Mouse (Mus musculus) left cerebral cortex, postnatal 14 days (tissue): ENCODE results near the gene Cdh4. TPM values are rescaled to one million over a fixed set of nuclear protein-coding genes. Genes with fewer than 3 reads are reported as not detected.

Source experiments
- DNase-seq, 2 experiments: peaks; one replicate each; pipeline ENCODE4 v3.0.0; 2021 to 2022; ENCODE audit warnings: low spot score in 2 of 2, mixed read lengths in 1 of 2
- intact Hi-C: fragments of 180-260 bp; cut with DNase I; formaldehyde crosslinking; loops from one replicate; pipeline ENCODE4 v1.15.1; 2025
- total RNA-seq, 2 experiments: library from RNA; stranded (reverse); gene quantifications; 2 replicates each; pipeline ENCODE4 v1.2.3; 2021

Gene Cdh4
- total RNA-seq, 2 experiments from 2014 or later = 23.8 to 28.8 TPM

- intact Hi-C loops = no loop called here
- DNase-seq = no peak
These were observed 358.8 kb downstream of the Cdh4 start for GRCm38 (mm10) chr2:179801042-179801441.

- no peak for DNase-seq
These were observed 360.2 kb downstream of the Cdh4 start for GRCm38 (mm10) chr2:179802411-179802810.

GRCm38 (mm10) chr2:179811086-179811485 lies 368.9 kb downstream of the Cdh4 start:
- no peak for DNase-seq
- intact Hi-C loops = no loop called here

More at GRCm38 (mm10) chr2:179802411-179802810, 360.2 kb downstream of the Cdh4 start:
- intact Hi-C loops = no loop called here

GRCm38 (mm10) chr2:179813035-179813827 lies 371.0 kb downstream of the Cdh4 start:
- intact Hi-C loops = no loop called here
- peak in 1 of 2 experiments; percentile 55 for DNase-seq

- intact Hi-C loops = no loop called here
- DNase-seq = peak; percentile 72 to 93
These were observed 382.6 kb downstream of the Cdh4 start for GRCm38 (mm10) chr2:179824776-179825326.

- DNase-seq = no peak
- intact Hi-C loops = no loop called here
These were observed 386.7 kb downstream of the Cdh4 start for GRCm38 (mm10) chr2:179828968-179829367.

- intact Hi-C loops = loop anchor here (2.0 kb wide), 1 partner anchor 45 kb away; no protein-coding TSS in a partner anchor
- DNase-seq = no peak
These were observed 387.7 kb downstream of the Cdh4 start for GRCm38 (mm10) chr2:179829972-179830371.

GRCm38 (mm10) chr2:179834892-179835291 lies 392.7 kb downstream of the Cdh4 start:
- intact Hi-C loops = no loop called here
- no peak for DNase-seq

- no peak for DNase-seq
- intact Hi-C loops = no loop called here
These were observed 393.3 kb downstream of the Cdh4 start for GRCm38 (mm10) chr2:179835570-179835969.

- DNase-seq = peak; percentile 58 to 70
- intact Hi-C loops = no loop called here
These were observed 395.0 kb downstream of the Cdh4 start for GRCm38 (mm10) chr2:179837186-179837585.

GRCm38 (mm10) chr2:179838036-179838435 lies 395.8 kb downstream of the Cdh4 start:
- no peak for DNase-seq
- intact Hi-C loops = no loop called here

GRCm38 (mm10) chr2:179842610-179843389 lies 400.6 kb downstream of the Cdh4 start:
- intact Hi-C loops = no loop called here
- DNase-seq = no peak

- intact Hi-C loops = no loop called here
- no peak for DNase-seq
These were observed 407.5 kb downstream of the Cdh4 start for GRCm38 (mm10) chr2:179849732-179850131.

- intact Hi-C loops = no loop called here
- no peak for DNase-seq
These were observed 409.9 kb downstream of the Cdh4 start for GRCm38 (mm10) chr2:179852169-179852568.

- intact Hi-C loops = no loop called here
- peak in 1 of 2 experiments; percentile 76 for DNase-seq
These were observed 410.6 kb downstream of the Cdh4 start for GRCm38 (mm10) chr2:179852862-179853261.

- DNase-seq = no peak
- intact Hi-C loops = no loop called here
These were observed 411.7 kb downstream of the Cdh4 start for GRCm38 (mm10) chr2:179853892-179854291.

GRCm38 (mm10) chr2:179857086-179857485 lies 414.9 kb downstream of the Cdh4 start:
- DNase-seq = peak in 1 of 2 experiments; percentile 54
- intact Hi-C loops = no loop called here

- DNase-seq = no peak
- intact Hi-C loops = no loop called here
These were observed 420.4 kb downstream of the Cdh4 start for GRCm38 (mm10) chr2:179862676-179863075.

GRCm38 (mm10) chr2:179863266-179863665 lies 421.0 kb downstream of the Cdh4 start:
- no peak for DNase-seq
- intact Hi-C loops = no loop called here

GRCm38 (mm10) chr2:179865097-179865496 lies 422.9 kb downstream of the Cdh4 start:
- intact Hi-C loops = no loop called here
- DNase-seq = no peak
